Mouse (Mus musculus): Measurements from ENCODE around the gene Gm5773. TPM values are rescaled to one million over a fixed set of nuclear protein-coding genes. Genes with fewer than 3 reads are reported as not detected.
"Not testable (repeated sequence)": the region's sequence is repeated elsewhere in the genome, so short reads cannot be mapped to it uniquely, and the experiment has no call there.

Gm5773 gene
- polyA plus RNA-seq (2015; fragmentation: Nextera tagmentation; extraction: Ambion mirVana), result not detected in 2 replicates

DNA sequence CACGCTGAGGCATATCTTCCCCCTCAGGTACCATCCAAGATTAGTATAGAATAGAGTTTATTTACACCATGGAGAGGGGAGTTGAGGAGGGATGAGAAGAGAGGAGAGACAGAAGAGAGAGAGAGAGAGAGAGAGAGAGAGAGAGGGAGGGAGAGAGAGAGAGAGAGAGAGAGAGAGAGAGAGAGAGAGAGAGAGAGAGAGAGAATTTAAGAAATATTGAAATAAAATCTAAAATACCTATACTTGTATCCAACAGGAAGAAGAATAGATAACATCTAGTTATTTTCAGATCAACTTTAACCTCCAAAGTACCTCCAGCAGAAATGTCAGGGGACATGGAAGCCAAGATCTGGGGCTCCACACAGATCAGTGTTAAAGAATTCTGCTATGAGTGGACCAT lies at the start of gene Gm5773:
Gm5773 (plus strand) TSS at position 301 of the 400 bp plus-strand sequence.
- H3K4me3 ChIP-seq (replicated peaks; ENCODE audit: low read length); H3K27me3 ChIP-seq (ENCODE audit: control insufficient read depth, insufficient read depth, low read length); H3K9ac ChIP-seq (ENCODE audit: low read length); H3K27ac ChIP-seq (ENCODE audit: low read length); H3K4me2 ChIP-seq (ENCODE audit: low read depth, low read length); H3K36me3 ChIP-seq (ENCODE audit: control insufficient read depth, insufficient read depth, low read length); ATAC-seq (ENCODE audit: insufficient read depth, low FRiP score); H3K9me3 ChIP-seq (replicated peaks; ENCODE audit: control insufficient read depth, low read length); H3K4me1 ChIP-seq (ENCODE audit: control insufficient read depth, insufficient read depth, low read length): not testable (repeated sequence)
- 81% methylated on average over 1 of the region's 1 CpGs for WGBS

DNA sequence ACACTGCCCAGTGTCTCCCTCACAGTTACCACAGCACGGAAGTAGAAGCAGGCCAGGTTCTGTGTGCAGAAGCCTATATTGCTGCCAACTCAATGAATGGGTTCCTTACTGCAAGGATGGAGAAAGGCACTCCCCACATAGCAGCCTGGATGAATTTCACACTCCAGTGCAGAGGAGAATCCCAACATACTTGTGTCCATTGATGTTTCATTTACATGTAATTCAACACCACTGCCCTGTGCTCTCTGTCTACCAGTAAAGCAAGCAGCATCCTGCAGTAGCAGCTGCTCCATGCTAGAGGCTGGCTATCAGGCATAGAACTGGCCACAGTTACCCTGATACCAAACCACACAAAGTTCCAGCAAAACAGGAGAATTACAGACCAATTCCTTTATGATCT lies 27.3 kb upstream of the Gm5773 start:
- not testable (repeated sequence) for H3K36me3 ChIP-seq (ENCODE audit: control insufficient read depth, insufficient read depth, low read length); H3K4me3 ChIP-seq (replicated peaks; ENCODE audit: low read length); H3K27ac ChIP-seq (ENCODE audit: low read length); H3K4me1 ChIP-seq (ENCODE audit: control insufficient read depth, insufficient read depth, low read length); ATAC-seq (ENCODE audit: insufficient read depth, low FRiP score); H3K9me3 ChIP-seq (replicated peaks; ENCODE audit: control insufficient read depth, low read length); H3K27me3 ChIP-seq (ENCODE audit: control insufficient read depth, insufficient read depth, low read length); H3K4me2 ChIP-seq (ENCODE audit: low read depth, low read length); H3K9ac ChIP-seq (ENCODE audit: low read length)
- WGBS, result 83% methylated on average over 1 of the region's 1 CpGs

DNA sequence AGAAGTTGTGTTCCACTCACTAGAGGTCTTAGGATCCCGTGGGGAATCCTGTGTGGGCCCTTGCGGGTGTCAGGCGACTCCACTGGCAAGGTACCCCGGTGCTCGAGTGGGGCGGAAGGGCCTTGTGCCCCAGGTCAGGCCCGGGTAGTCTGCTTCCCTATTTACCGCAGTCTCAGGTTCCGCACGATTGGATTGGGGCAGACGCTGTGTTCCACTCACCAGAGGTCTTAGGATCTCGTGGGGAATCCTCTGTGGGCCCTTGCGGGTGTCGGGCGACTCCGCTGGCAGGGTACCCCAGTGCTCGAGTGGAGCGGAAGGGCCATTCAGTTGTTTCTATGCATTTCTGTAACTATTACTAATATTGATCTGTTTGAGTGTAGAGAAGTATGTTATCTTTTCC lies 18.8 kb upstream of the Gm5773 start:
- H3K27me3 ChIP-seq (ENCODE audit: control insufficient read depth, insufficient read depth, low read length); H3K4me2 ChIP-seq (ENCODE audit: low read depth, low read length); H3K36me3 ChIP-seq (ENCODE audit: control insufficient read depth, insufficient read depth, low read length); H3K9ac ChIP-seq (ENCODE audit: low read length); H3K9me3 ChIP-seq (replicated peaks; ENCODE audit: control insufficient read depth, low read length); H3K27ac ChIP-seq (ENCODE audit: low read length); ATAC-seq (ENCODE audit: insufficient read depth, low FRiP score); H3K4me1 ChIP-seq (ENCODE audit: control insufficient read depth, insufficient read depth, low read length); H3K4me3 ChIP-seq (replicated peaks; ENCODE audit: low read length): not testable (repeated sequence)
- 95% methylated on average over 17 of the region's 18 CpGs for WGBS

DNA sequence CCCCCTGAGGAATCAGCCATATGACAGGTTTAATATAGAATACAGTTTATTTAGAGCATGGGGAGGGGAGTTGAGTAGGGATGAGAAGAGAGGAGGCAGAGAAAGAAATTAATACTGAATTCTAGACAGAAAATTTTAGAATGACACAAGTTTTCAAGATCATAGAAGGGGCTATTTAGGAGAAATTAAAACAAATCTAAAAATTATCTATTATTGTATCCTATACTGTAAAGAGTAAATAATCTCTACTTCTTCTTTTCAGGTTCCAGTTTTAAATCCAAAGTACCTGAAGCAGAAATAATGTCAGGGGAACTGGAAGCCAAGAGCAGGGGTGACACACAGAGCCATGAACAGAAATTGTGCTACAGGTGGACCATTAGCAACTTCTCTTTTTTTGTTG lies 23.3 kb downstream of the Gm5773 start, which contains the start of gene Tdpoz4:
Tdpoz4 (plus strand) TSS at position 301 of the 400 bp plus-strand sequence.
- ATAC-seq (ENCODE audit: insufficient read depth, low FRiP score); H3K4me3 ChIP-seq (replicated peaks; ENCODE audit: low read length); H3K27ac ChIP-seq (ENCODE audit: low read length): not testable (repeated sequence)

DNA sequence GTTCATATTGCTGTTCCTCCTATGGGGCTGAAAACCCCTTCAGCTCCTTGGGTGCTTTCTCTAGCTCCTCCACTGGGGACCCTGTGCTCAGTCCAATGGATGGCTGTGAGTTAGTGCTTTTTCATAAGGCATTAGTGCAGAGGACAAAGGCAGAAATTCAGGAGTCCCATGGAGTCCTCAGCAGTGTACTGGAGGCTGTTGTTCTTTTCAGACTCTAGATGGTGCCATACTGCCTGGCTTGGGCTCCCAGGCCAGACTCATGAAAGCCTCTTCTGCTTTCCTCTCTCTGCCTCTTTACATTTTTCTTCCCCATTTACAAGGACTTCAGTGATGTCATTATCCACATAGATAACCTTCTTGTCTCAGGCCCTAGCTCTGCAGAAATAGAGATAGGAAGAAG lies 40.5 kb downstream of the Gm5773 start:
- H3K9ac ChIP-seq (ENCODE audit: low read length); ATAC-seq (ENCODE audit: insufficient read depth, low FRiP score); H3K4me3 ChIP-seq (replicated peaks; ENCODE audit: low read length); H3K27me3 ChIP-seq (ENCODE audit: control insufficient read depth, insufficient read depth, low read length); H3K27ac ChIP-seq (ENCODE audit: low read length); H3K4me1 ChIP-seq (ENCODE audit: control insufficient read depth, insufficient read depth, low read length); H3K36me3 ChIP-seq (ENCODE audit: control insufficient read depth, insufficient read depth, low read length); H3K9me3 ChIP-seq (replicated peaks; ENCODE audit: control insufficient read depth, low read length); H3K4me2 ChIP-seq (ENCODE audit: low read depth, low read length): not testable (repeated sequence)

More for the DNA sequence above, 23.3 kb downstream of the Gm5773 start, which contains the start of gene Tdpoz4:
- not testable (repeated sequence) for H3K9ac ChIP-seq (ENCODE audit: low read length); H3K4me1 ChIP-seq (ENCODE audit: control insufficient read depth, insufficient read depth, low read length); H3K4me2 ChIP-seq (ENCODE audit: low read depth, low read length); H3K9me3 ChIP-seq (replicated peaks; ENCODE audit: control insufficient read depth, low read length); H3K27me3 ChIP-seq (ENCODE audit: control insufficient read depth, insufficient read depth, low read length); H3K36me3 ChIP-seq (ENCODE audit: control insufficient read depth, insufficient read depth, low read length)

Other genes starting within 250 kb of the Gm5773 start
- gene S100a10, start 217.9 kb upstream of the Gm5773 start, polyA plus RNA-seq (2015; fragmentation: Nextera tagmentation; extraction: Ambion mirVana), result 575 and 603 TPM in 2 replicates
- gene Tdpoz2, start 120.3 kb upstream of the Gm5773 start, polyA plus RNA-seq (2015; fragmentation: Nextera tagmentation; extraction: Ambion mirVana), result not detected in 2 replicates
- not detected in 2 replicates for gene Tdpoz1, start 96.7 kb upstream of the Gm5773 start, polyA plus RNA-seq (2015; fragmentation: Nextera tagmentation; extraction: Ambion mirVana)
- not detected in 2 replicates for gene Gm37596, start 79.9 kb upstream of the Gm5773 start, polyA plus RNA-seq (2015; fragmentation: Nextera tagmentation; extraction: Ambion mirVana)
- not detected in 2 replicates for gene Tdpoz4, start 23.4 kb downstream of the Gm5773 start, polyA plus RNA-seq (2015; fragmentation: Nextera tagmentation; extraction: Ambion mirVana)
- not detected in 2 replicates for gene Tdpoz3, start 53.0 kb downstream of the Gm5773 start, polyA plus RNA-seq (2015; fragmentation: Nextera tagmentation; extraction: Ambion mirVana)
- gene Gm9117, start 170.5 kb downstream of the Gm5773 start, polyA plus RNA-seq (2015; fragmentation: Nextera tagmentation; extraction: Ambion mirVana), result 0.10 TPM in 1 of 2 replicates, not detected in the other
- gene Tdpoz5, start 188.3 kb downstream of the Gm5773 start, polyA plus RNA-seq (2015; fragmentation: Nextera tagmentation; extraction: Ambion mirVana), result not detected in 2 replicates

All from stomach, embryonic 16.5 days (tissue).